27 mouse cellular contexts compared by ENCODE assay signal in the genomic region with DNA sequence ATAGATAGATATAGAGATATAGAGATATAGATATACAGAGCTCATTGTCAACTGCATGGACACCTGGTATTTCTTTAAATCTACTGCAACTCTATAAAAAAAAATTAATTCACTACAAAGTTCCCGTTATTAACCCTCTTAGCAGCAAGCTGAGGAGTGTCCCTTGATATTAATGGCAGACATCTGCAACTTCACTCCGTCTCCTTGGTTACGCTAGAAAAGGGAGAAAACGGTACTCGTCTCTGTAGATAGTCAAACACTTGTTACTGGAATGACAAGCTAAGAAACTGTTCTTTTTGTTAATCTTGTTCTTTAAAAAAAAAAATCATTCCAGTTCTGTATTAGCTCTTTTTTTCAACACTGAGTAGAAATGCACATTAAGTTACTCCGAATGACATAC.
"Had no signal": no experiment of that assay in that cellular context is flagged by ENCODE, and none has a peak within 500 bp of the region (broad histone marks: within the 10 kb centered on the region; RNA-seq: fewer than 3 reads in every experiment).

No protein-coding gene starts in this region.

- H3K4me2 ChIP-seq: heart, embryonic 11.5 days; heart, embryonic 13.5 days; heart, embryonic 15.5 days; hindbrain, embryonic 13.5 days; hindbrain, embryonic 15.5 days; kidney, embryonic 15.5 days; limb, embryonic 12.5 days; liver, embryonic 12.5 days had no signal

- DNase-seq: gastrocnemius, postnatal 14 days; gastrocnemius, postnatal 36 days; heart, adult 18-20 months; heart, postnatal 14 days; heart, postnatal 36 days; kidney, adult 11 months; kidney, adult 2 months; kidney, adult 9 months; kidney, postnatal 14 days; kidney, postnatal 4 days; liver; lung, adult 18-20 months had no signal

- H3K27ac ChIP-seq: heart, embryonic 13.5 days; heart, embryonic 15.5 days; hindbrain, embryonic 13.5 days; hindbrain, embryonic 15.5 days; hindbrain, postnatal 0 days; kidney, embryonic 15.5 days; kidney, postnatal 0 days; layer of hippocampus, adult 2 months; left cerebral cortex, adult 2 months; limb, embryonic 10.5 days; limb, embryonic 12.5 days; liver, embryonic 12.5 days; liver, embryonic 14.5 days had no signal

- H3K36me3 ChIP-seq: heart, embryonic 13.5 days; heart, embryonic 15.5 days; hindbrain, embryonic 13.5 days; hindbrain, embryonic 15.5 days; kidney, embryonic 15.5 days; limb, embryonic 10.5 days; limb, embryonic 12.5 days; liver, embryonic 12.5 days had no signal

- H3K9ac ChIP-seq: heart, embryonic 13.5 days; heart, embryonic 15.5 days; hindbrain, embryonic 13.5 days; hindbrain, embryonic 15.5 days; kidney, embryonic 15.5 days; limb, embryonic 12.5 days; liver, embryonic 12.5 days; liver, embryonic 14.5 days had no signal

- H3K4me1 ChIP-seq: limb, embryonic 10.5 days; limb, embryonic 12.5 days had no signal

- H3K9me3 ChIP-seq: heart, embryonic 13.5 days; heart, embryonic 15.5 days; hindbrain, embryonic 13.5 days; hindbrain, embryonic 15.5 days; kidney, embryonic 15.5 days; limb, embryonic 10.5 days; limb, embryonic 12.5 days; liver, embryonic 12.5 days had no signal

- H3K4me3 ChIP-seq: heart, embryonic 13.5 days; heart, embryonic 15.5 days; hindbrain, embryonic 13.5 days; hindbrain, embryonic 15.5 days; kidney, embryonic 15.5 days; layer of hippocampus, adult 2 months; left cerebral cortex, adult 2 months; limb, embryonic 10.5 days; limb, embryonic 12.5 days; liver, embryonic 12.5 days had no signal

- H3K27me3 ChIP-seq: heart, embryonic 13.5 days; heart, embryonic 15.5 days; hindbrain, embryonic 13.5 days; hindbrain, embryonic 15.5 days; kidney, embryonic 15.5 days; limb, embryonic 12.5 days; liver, embryonic 12.5 days had no signal

- ATAC-seq: hindbrain, postnatal 0 days; intestine, embryonic 16.5 days; liver, embryonic 12.5 days had no signal
